Mouse (Mus musculus) layer of hippocampus, adult 2 months (tissue): ENCODE measurements at regions not wholly inside any gene's neighbourhood (a gene's known extent, or its start where the extent isn't known, plus 50 kb on each side); places are given as distances from the start of the nearest gene placed in this dataset.
"Not testable (repeated sequence)": the region's sequence is repeated elsewhere in the genome, so short reads cannot be mapped to it uniquely, and the experiment has no call there.

Experiments
- DNase-seq, 2 experiments: peaks; one replicate each; pipeline ENCODE4 v3.0.0; 2022; ENCODE audit warnings: low spot score in 2 of 2
- H3K27ac ChIP-seq: fragments of 200-600 bp; 2 replicates; pipeline ENCODE4 v1.8.1; 2022
- H3K4me3 ChIP-seq: fragments of 200-600 bp; 2 replicates; pipeline ENCODE4 v1.8.1; 2022; ENCODE audit warnings: mild to moderate bottlenecking
- CTCF ChIP-seq: fragments of 200-600 bp; conservative IDR thresholded peaks from 2 replicates; pipeline ENCODE4 v1.8.1; 2022; ENCODE audit warnings: antibody characterized with exemption, mild to moderate bottlenecking, moderate library complexity

DNA sequence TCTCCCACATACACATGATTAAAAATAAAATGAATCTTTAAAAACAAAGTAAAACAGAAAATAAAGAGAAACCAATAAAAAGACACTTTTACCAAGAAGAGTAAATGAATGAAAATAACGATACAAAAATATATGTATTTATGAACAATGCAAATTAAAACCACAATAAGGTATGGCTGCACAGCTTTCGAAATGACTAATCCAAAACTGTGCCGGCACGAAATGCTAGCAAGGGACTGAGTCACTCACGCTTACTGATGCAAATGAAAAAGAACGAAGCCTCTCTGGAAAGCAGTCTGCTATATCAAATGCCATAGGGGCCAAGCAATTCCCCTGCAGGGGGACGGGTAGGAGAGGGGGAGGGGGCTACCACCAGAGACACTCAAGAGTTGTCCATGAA lies 704.0 kb downstream of the 4930447A16Rik start:
- no peak overlapping the region for H3K27ac ChIP-seq
- TF ChIP-seq CTCF, result no peak
- H3K4me3 ChIP-seq, result no peak overlapping the region
- peak; percentile 11 to 17 for DNase-seq

DNA sequence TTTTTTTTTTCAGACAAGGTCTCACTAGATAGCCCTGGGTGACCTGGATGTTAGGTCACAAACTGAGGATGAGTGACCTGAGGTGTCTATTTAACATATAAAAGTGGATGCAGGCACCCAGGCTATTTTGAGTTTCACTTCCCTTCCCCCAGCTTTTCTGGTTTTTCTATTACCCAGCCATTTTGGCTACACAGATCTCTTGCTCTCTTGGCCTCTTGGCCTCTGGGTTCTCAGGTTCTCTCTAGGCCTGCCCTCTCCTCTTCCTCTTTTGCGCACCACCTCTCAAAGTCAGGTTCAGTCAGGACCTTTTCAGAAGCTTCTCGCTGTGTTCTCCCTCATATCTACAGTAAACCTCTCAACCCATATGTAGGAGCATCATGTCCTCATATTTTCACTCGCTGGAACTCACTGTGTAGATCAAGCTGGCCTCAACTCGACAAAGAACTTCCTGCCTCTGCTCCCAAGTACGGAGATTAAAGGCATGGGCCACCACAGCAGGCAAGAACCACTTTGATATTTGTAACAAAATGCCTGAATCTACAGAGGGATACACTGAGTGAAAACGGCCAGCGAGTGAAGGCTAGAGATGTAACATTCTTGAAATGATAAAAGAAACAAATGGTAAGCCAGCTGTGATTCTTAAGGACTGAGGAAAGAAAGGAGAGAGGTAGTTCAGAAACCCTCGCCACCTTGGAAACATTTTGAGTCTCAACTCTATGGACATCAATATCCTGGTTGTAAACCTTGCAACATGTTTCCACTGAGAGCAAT lies 704.7 kb downstream of the 4930447A16Rik start:
- no peak for DNase-seq
- H3K4me3 ChIP-seq, result no peak overlapping the region
- H3K27ac ChIP-seq, result no peak overlapping the region
- TF ChIP-seq CTCF, result no peak

- no peak for TF ChIP-seq CTCF
- Histone ChIP-seq H3K4me3 (no peak overlapping the region), H3K27ac (no peak overlapping the region)
- DNase-seq, result no peak
Measured at GRCm38 (mm10) chr15:38130632-38131028, 705.3 kb downstream of the 4930447A16Rik start.

GRCm38 (mm10) chr15:38139639-38140038 lies 714.3 kb downstream of the 4930447A16Rik start:
- no peak for TF ChIP-seq CTCF
- no peak for DNase-seq

DNA sequence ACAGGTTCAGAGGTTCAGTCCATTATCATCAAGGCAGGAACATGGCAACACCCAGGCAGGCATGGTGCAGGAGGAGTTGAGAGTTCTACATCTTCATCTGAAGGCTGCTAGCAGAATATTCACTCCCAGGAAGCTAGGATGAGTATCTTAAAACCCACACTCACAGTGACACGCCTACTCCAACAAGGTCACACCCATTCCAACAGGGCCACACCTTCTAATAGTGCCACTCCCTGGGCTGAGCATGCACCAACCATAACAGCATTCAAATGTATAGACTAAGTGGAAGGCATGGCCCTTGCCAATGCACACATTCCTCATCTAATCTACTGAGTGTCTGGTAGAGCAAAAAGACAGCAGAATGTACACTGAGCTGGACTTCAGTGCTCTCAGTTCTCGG lies 718.1 kb downstream of the 4930447A16Rik start:
- no peak for DNase-seq
- Histone ChIP-seq H3K4me3 (no peak overlapping the region), H3K27ac (no peak overlapping the region)
- TF ChIP-seq CTCF, result no peak

More at GRCm38 (mm10) chr15:38139639-38140038, 714.3 kb downstream of the 4930447A16Rik start:
- Histone ChIP-seq H3K4me3 (no peak overlapping the region), H3K27ac (no peak overlapping the region)

GRCm38 (mm10) chr15:38151654-38152053 lies 726.3 kb downstream of the 4930447A16Rik start:
- no peak for DNase-seq
- no peak overlapping the region for H3K4me3 ChIP-seq
- TF ChIP-seq CTCF, result no peak
- H3K27ac ChIP-seq, result no peak overlapping the region

- not testable (repeated sequence) for DNase-seq, H3K27ac ChIP-seq, H3K4me3 ChIP-seq
Measured at GRCm38 (mm10) chr15:38153821-38154220, 728.5 kb downstream of the 4930447A16Rik start.

DNA sequence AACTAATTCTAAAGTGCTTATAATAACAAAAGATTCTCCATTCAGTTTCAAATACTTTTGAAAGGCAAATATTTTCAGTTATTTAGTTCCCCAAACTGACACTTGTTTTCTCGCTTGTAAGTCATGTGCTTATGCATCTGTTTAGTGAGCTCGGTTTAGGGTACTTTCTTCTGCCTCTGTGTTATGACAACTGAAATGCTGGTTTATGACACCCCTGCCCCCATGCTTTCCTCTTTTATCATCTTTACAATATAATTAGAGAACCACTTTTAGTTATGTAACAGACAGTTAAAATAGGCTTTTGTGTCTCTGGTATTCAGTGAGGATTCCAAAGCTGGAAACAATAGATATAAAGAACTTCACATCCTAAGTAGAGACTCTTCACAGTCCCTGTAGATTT lies 733.8 kb downstream of the 4930447A16Rik start:
- H3K4me3 ChIP-seq, result no peak overlapping the region
- no peak for TF ChIP-seq CTCF
- DNase-seq, result no peak
- H3K27ac ChIP-seq, result peak overlapping the region; percentile 59; the same call in 1 of the 2 replicates

DNA sequence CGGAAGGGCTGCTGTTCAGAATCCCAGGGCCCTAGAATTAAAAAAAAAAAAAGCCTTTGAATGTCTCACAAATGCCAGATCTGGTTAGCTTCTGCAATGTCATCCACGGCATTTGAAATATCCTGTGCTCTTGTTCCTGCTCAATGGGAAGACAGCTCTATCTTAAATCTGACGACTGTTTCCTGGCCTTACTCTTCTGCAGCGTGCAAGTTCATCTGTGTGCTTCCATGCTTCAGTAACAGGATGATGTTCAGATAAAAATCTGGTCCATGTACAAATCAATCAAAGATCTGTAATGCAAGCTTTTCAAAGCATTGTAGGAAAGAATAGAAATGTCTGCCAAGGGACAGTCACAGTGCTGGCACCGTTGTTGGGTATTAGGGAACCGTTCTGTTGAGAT lies 738.4 kb downstream of the 4930447A16Rik start:
- no peak overlapping the region for H3K4me3 ChIP-seq
- no peak for DNase-seq
- no peak for TF ChIP-seq CTCF
- H3K27ac ChIP-seq, result peak overlapping the region; percentile 39; the same call in 1 of the 2 replicates

DNA sequence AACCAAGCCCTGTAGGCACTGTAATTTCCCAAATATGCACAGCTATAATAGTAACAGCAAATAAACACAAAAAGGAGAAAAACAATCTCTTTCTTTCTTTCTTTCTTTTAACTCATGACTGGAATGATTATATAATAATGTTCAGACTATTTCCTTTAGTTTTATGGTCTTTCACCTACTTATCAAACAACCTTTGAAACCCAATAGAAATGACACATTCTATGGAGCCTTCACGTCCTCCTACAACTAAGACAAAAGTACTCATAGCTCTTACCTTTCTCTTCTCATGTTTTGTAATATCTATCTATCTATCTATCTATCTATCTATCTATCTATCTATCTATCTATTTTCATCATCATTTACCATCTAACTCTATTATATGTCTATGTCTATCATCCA lies 739.5 kb downstream of the 4930447A16Rik start:
- Histone ChIP-seq H3K4me3 (no peak overlapping the region), H3K27ac (no peak overlapping the region)
- no peak for DNase-seq
- no peak for TF ChIP-seq CTCF

GRCm38 (mm10) chr15:38165881-38166445 lies 740.6 kb downstream of the 4930447A16Rik start:
- no peak for DNase-seq
- H3K27ac ChIP-seq, result no peak overlapping the region
- TF ChIP-seq CTCF, result no peak
- no peak overlapping the region for H3K4me3 ChIP-seq

DNA sequence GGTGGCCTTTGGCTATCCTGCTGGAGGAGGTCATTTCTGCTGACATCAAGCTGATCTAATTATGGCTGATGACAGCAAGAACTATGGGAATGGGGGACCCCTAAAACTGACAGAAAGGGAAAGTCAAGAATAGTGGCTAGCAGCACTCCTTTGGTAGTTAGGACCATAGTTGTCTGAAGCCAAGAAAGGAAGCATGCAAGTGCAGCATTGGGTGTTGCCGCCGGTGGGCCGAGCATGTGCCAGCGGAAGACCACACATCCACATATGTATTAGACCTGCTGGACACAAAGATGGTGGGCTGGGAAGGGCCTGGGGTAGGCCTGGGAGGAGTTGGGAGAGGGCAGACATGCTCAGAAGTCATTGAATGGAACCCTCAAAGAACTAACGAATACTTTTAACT lies 741.1 kb downstream of the 4930447A16Rik start:
- no peak for TF ChIP-seq CTCF
- no peak overlapping the region for H3K4me3 ChIP-seq
- no peak for DNase-seq
- no peak overlapping the region for H3K27ac ChIP-seq

DNA sequence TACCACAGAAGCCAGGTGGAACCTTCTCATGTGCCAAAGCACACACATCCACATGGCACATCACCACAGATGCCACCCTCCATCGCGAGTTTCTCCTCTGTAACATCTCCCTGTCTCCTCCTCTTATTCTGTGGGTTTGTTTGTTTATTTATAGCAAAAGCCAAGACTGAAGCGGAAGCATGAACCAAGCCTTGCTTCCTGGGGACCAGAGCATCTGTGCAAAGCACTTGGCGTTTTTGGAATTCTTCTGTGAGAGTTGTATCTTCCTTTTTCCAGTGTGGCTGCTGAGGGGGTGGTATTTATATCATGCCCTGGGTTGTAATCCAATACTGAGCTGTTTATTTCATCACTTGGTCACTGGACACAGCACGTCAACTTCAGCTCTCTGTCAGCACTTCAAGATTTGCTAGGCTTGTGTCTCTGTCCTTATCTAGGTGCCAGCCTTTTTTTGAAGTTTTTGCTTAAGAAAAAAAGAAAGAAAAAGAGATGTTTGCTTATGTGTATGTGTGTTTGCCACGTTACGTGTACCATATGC lies 742.3 kb downstream of the 4930447A16Rik start:
- DNase-seq, result no peak
- TF ChIP-seq CTCF, result no peak
- Histone ChIP-seq H3K27ac (no peak overlapping the region), H3K4me3 (no peak overlapping the region)

- no peak for DNase-seq
- Histone ChIP-seq H3K4me3 (no peak overlapping the region), H3K27ac (no peak overlapping the region)
- TF ChIP-seq CTCF, result no peak
Measured at GRCm38 (mm10) chr15:38169191-38169590, 743.8 kb downstream of the 4930447A16Rik start.
